Mouse (Mus musculus) c-Kit-positive CD71-positive TER-119-positive erythroid progenitor cells, embryonic 14.5 days (primary cell): ENCODE results near the gene Ano6.

ENCODE experiments used
- DNase-seq: peaks from one replicate; pipeline ENCODE4 v3.0.0-alpha.2; 2013; ENCODE audit warnings: low spot score

The Ano6 gene

DNA sequence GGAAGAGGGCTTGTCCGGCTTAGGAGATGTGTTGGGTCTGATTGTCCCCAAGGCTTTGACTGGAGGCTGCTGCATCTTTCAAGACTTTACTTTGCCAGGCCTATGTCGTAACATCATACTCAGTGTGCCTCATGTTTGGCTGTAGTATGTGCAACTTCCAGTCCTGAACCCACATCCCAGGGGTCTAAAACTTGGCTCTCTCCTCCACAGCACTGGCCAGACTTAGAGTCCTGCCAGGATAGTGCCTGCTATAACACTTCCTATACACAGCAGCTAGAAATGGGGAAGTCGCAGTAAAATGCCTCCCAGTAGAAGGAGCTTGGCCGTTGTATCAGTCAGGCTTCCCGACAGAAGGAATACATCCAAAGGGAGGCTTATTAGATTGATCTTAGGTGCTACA, 21.9 kb upstream of the Ano6 start:
- no peak for DNase-seq

DNA sequence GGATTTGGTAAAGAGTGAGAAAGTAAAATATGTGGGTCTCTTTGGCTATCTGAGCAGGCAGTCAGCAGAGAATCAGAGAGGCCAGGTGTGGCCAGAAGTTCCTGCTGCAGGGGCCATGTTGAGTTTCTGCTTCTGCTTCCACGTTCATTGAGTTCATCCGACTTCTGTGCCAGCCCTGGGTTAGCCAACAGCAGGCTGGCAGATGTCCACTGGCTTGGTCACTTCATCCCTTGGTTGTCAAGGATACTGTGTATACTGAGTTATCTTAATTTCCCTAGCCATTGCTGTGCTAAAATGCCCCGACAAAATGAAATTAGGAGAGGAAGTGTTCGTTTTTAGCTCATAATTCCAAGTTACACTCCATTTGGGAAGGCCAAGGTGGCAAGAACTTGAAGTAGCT, 21.1 kb upstream of the Ano6 start:
- DNase-seq = no peak

DNA sequence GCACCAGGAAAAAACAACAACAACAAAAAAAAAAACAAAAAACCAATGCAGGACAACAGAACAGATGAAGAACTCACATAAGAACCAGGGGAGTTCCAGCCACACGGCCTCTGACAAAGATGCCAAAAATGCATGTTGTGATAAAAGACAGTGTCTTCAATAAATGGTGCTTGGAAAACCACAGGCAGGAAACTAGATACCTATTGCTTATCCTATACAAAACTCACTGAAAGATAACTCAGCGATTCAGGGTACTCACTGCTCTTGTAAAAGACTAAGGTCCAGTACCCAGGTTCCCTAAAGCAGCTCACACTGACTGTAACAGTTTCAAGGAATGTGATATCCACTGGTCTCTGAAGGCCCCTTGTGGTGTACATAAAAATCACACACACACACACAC, 20.3 kb upstream of the Ano6 start:
- no peak for DNase-seq

DNA sequence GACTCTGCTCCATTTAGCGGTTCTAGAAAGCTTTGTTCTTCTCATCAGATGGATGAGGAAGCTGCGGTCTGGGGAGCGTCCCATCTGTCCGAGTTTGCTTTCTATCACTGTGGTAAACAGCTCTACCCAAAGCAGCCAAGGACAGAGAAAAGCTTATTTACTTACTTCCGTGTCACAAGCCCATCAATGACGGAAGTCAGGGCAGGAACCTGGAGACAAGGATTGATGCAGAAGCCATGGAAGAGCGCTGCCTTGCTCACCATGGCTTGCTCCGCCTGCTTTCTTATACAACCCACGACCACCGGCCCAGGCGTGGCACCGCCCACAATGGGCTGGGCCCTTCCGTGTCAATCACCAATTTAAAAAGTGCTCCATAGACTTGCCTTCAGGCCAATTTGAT, 18.3 kb upstream of the Ano6 start:
- no peak for DNase-seq

DNA sequence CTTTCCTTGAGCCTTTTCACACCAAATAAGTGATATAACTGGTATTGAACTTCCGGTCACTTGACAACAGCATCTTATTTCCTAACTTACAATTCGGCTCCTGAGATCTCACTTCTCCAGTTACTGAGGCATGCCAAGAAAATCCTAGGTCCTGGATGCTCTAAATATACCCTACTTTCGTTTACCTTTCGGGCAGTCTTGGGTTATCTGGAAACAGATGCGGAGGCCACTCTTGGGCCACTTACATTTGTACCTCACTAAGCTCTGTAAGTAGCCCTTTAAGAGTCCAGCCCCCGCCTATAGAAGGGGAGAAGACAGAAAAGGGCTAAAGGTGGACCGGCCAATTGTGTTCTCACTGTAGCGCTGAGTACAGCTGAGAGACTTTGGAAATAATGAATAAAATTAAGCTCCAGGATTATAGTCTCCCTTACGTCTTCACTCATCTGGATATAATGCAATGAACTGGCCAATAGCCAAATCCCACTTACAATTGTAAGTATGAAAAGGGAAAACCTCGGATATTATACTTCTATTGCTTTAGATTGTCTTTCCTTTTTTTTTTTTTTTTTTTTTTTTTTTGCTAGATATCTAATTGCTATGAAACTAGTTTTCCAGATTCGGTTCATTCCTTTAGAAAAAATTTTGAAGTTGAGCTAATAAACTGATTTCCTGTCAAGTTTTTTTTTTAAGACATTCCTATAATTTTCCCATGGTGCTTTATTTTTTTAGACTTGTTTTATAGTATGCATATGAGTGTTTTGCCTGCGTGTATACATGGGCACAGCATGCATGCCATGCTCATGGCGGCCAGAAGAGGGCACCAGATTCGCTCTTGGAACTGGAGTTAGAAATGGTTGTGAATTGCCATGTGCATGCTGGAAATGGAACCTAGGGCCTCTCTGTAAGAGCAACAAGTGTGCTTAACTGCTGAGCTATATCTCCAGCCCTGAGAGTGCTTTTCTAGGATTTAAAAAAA, 17.5 kb upstream of the Ano6 start:
- DNase-seq = peak; percentile 58

DNA sequence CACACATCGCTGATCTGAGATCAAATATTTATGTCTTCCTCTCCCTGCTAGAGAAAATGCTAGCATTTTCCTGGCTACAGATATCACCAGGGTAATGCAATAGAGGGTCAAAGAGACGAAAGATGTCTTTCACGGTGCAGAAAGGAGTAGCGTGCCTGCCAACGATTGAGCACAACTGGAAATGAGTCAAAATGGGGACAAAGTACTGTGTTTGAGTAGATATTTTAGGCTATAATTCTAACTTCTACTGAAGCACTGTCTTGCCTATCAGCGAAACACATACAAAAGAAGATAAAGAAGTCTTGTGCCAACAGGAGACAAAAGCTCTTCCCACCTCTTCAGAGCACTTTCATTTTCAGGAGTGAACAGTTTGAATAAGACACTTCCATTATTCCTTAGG, 16.4 kb upstream of the Ano6 start:
- DNase-seq = no peak

DNA sequence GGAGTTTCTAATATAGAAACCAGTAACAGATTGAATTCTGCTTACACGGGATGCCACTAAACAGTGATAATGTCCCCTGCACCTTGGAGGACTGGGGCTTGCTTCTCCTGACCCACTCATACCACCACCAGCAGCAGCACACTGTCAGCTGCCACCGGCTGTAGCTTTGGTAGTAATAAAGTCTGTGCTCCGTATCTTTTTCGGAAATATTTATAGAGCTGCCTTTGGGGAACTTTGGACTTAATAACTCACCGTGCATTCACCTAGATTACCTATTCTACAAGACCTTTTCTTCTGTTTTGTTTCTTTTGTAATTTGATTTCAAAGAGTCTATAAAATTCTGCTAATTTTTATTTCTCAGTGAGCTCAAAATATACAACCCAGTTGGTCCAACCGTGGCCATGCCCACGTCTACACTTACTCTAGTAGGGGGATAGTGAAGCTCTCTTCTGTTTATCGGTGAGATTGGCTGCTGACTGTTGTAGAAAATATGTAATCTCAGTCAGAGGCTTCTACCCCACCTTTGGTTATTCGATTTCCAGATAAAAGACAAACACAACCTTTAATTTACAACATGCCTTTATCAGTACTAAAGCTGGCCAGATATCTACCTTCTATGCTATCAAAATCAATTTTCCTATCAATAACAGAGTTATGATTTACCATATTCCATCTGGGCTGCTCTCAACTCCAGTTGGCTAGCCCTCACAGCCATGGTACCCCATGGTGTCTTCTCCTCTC, 15.8 kb upstream of the Ano6 start:
- no peak for DNase-seq

DNA sequence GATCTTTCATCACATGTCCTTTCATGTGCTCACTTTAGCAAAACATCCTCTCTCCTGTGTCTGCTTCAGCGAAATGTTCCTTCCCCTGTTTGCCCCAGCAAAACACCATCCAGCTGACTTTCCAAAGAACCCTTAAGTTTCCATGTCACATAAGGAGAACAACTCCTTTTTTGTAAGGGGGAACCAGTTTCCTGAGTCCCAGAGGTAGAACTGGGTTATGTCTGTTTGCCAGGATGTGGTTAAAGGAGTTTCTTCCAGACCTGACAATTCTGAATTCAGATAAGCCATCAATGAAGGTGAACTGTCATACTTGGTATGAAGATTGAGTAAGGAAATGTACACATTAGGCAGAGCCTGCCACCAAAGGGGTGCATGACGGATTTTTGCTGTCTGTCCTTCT, 12.9 kb upstream of the Ano6 start:
- DNase-seq = no peak

DNA sequence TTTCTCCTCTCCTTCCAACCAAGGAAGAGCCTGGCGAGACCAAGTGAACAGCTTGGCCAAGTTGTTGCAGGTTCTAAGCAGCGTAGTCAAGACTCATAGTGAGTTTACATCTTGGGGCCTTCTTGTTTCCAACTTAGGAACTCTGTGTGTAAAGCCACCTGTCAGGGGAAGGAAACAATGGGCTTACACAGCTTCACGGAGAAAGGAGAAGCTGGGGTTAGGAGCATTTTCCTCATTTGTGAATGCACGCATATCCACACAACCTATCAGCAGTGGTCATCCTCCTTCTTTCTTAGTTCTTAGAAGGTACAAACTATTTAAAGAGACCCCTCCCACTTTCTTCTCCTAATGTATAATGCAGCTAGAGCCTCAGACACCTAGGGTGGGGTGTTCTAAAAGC, 11.9 kb upstream of the Ano6 start:
- DNase-seq = no peak

DNA sequence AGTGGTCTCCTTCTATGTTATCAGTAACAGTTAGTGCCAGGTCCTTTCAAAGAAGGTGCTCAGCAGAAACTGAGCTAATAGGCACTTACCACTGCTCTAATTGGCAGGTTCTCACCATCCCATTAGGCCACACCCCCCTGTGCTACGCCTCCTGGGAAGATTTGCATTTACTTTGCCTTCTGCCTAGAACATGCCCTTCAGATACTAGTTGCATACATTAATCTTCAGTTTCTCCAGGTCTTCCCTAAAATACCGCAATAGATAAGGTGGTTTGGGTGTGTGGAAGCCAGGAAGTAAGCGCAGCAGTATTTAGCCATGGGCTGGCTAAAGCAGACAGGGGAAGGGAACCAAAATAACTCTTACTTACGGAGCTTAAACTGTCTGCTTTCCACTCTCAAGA, 4.0 kb upstream of the Ano6 start:
- DNase-seq = no peak

DNA sequence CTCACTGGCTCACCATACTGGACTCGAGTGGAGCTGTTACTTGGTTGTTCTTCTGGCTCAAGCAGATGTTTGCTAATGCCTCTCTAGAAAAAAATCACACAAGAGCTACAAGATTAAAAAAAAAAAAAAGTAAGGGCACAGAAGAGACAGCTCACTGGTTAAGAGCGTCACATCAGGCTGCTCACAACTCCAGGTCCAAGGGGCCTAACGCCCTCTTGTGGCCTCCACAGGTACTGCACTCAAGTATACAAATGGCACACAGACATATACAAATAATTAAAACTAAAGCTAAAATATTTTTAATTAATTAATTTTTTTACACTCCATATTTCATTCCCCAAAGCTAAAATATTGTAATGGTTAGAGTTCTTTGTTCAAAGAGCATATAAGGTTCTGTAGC, 3.1 kb upstream of the Ano6 start:
- peak; percentile 30 for DNase-seq

DNA sequence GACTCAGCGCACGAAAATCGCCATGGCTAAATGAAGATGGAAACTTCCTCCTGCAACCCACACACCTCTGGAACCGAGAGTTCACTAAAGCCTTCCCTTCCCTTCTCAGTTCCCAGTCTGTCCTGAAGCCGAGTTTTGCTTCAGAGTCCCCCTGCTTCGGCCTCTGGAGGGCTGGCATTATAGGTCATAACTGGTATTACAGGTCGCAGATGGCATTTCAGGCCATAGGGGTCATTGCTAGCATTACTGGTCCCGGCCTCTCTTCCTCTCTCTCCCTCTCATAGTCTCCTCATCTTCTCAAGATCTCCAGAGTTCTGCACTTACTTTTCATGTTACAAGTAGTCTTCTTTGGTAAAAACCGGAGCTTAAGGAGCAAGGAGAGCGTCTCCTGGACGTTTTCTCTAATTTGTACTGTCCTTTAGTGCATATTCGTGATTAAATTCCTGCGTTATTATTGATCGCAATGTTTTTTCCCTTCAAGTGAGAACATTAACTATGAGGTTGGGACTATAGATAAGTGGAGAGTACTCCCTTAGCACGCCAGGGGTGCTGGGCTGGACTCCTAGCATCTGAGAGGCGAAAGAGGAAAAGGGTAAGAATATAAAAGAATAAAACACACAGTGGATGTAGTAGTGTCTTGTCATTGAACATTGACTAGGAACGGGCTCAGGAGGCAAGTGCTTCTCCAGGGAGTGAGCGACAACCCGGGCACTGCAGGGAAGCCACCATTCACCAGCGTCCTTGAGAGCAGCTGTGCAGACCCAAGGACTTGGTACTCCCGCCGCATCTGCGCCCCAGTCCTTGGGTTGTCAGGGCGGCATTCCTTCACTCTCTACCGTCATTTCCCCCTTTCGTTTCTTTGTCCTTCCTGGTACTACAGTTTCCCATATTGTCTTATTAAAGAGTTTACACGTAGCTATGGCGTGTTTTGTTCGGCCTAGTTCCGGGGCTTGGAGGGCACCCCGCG, 798 bp upstream of the Ano6 start:
- no peak for DNase-seq

DNA sequence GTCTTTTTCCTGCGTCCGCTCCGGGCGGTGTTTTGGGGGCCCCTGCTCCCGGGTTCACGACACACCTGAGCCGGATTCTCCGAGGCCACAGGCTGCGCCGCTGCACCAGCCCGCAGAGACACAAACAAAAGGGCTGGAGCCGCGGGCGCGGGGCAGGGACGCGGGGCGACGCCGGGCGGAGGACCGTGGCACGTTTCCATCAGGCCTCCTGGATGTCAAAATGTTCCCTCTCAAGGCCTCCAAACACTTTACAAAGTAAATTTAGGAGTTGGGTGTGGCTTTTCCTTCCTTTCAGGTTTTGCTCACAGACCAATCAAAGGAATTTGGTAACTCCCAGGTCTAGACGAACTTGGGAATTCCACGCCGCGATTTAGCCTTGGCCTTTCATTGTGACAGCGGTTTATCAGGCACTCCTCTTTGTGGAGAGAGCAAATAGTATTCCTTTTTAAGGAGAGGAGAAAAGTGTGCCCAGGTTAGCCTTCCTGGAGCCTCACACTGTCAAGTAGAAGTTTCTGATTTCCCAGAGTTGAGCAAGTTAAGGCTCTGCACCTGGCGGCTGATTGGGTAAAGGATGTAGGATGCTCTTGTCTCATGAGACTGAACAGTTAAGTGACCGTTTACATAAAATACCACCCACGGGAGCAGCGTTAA, 623 bp downstream of the Ano6 start:
- no peak for DNase-seq

DNA sequence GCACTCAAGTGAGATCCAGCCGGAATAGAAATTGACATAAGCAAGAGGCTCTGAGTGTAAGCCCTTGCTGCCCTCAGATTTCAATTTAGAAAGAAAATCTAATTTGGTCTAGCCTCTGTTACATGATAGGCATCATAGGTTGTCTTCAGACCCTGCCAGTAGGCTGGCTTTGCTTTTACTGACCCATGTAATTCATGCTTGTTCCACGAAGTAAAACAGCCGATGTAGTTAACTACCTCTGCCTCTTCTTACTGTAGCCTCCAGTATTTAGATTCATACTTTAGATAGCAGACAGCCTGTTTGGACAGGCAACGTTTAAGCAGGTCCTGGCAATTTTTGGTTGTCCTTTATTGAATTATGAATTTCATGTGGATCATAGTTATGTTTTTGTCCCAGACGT, 1.2 kb downstream of the Ano6 start:
- DNase-seq = no peak

DNA sequence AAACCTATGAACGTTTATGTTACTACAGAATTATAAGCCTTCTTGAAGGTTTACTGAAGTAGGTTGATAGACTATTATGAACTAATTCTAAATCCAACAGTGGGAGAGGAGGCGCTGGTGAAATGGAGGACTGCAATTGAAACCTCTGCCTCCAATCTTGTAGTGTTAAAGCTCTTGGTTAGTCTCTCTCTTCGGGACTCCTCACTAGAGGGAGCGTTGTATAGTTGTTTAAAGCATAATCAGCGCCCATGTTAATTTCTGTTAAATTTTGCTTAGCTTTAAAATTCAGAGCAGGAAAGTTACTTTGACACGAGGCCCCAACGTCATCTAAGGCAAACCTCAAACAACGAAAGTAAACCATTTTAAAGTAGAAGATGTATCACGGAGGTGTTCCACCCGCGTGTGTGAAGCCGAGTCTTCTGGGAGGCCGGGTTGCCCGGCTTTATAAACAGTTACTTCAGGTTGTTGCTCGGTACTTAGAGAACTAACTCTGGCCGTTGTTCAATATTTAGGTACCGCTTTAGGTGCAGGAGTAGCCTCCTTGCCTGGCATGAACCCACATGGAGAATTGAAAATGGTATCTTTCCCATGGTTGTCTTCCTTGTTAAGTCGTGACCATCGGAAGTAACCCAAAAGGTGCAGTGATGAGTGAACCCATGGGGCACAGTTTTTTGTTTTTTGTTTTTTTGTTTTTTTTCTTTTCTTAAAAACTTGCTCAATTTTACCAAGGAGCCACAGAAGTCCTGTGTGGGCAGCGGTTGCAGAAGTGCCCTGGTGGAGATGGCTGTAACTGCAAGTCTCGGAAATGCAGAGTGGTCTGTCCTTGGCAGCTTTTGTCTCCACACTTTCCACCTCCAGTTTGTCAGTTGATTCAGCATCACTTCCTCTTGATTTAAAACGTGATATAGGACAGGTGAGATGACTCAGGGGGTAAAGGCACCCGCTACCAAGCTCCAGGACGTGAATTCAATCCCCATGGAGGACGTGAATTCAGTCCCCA, 1.9 kb downstream of the Ano6 start:
- no peak for DNase-seq

DNA sequence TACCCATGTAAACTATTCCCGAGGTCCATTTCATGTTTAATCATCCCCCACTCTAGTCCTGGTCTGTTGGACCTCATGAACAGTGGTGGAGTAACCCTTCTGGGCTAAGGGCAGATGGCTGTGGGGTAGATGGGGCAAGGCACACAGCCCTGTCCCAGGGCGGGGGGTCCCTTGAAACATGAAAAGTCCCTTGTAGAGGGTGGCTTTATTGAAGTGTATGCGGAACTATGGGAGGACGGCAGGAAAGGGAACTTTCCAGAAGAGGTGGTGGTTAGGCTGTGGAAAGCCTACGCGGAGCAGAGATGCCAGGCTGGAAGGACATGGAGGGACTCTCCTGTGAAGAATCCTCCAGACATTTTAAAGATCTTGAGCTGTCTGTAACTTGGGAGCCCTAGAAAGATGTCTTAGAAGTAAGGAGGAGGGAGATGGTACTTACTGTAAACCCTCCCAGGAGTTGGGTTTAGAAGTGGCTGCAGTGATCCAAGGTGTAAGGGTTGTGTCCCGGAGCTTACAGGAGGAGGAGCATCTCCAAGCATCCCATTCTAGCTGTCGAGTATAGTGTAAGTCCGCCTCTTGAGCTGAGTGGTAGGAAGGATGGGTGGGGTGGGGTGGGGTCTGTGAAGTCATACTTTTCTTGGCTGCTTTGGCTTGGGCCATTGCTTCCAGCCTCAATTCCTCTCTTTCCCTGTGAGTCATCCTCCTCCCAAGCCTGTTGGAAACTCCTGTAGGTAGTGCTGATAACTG, 3.3 kb downstream of the Ano6 start:
- no peak for DNase-seq

DNA sequence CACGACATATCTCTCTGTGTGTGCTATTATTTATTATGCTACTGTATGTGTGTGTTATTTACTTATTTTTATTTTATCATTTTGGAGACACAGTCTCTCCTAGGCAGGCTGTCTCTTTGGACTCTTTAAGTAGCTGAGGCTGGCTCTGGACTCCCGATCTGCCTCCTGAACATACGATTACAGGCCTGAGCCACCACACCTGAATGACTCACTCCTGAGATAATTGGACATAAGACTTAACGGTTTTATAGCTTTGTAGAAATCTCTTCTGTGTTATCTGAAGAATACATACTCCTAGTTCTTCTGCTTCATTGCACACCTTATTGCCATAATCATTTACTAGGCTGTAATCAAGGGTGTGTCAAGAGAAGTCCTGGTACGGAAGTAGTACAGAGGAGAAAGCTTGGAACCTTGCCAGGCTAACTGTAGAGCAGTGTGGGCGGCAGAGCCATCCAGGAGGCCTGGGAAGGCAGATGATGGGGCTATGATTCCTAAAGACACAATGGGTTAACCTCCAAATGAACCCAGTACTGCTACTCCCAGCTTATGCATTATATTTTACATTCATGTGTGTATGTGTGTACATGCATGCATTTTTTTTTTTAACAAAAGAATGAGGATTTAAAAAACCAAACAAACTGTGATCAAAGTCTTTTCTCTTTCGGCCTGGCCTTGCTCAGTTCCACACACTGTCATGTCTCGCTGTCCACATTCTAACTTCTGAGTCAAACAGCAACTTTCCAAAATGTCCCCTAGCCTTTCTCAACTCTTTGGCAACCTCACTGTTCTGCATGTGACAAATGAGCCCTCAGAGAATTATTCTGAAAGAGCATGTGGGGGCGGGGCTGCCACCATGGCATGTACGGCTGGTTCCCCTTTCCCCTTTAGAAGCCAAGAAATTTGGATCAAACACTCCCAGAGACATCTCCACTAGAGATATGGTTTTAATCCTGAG, 4.2 kb downstream of the Ano6 start:
- no peak for DNase-seq

DNA sequence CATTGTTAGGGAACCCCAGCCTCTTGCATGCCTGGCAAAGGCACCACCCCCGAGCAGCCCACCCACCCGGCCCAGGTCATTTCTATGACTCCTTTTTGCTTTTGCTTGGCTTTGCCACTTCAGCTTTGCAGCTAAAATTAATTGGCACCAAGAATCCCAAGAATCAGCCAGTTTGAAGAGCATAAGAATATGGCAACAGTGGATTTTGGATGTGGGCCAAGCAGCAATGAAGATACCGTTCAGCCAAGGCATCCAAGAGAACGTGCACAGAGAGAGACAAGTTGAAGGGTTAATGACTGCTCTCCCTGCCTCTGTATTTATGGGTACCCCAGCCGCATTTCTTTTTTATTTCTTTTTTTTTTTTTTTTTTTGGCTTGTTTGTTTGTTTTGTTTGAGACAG, 5.4 kb downstream of the Ano6 start:
- no peak for DNase-seq
